Mouse (Mus musculus): Measurements from ENCODE around the gene Gm4847. TPM values are rescaled to one million over a fixed set of nuclear protein-coding genes. Genes with fewer than 3 reads are reported as not detected.

The Gm4847 gene
- not detected in 2 replicates for polyA plus RNA-seq (2015; fragmentation: Nextera tagmentation; extraction: Ambion mirVana)

GRCm38 (mm10) chr1:166647593-166647992 is at the start of gene Gm4847:
Gene Gm4847, minus strand, starts transcription at chr1:166647693.
- Histone ChIP-seq H3K9ac (no peak within 1 kb of the TSS), H3K36me3 (no peaks in the 10 kb centered on the region), H3K9me3 (no peaks in the 10 kb centered on the region), H3K4me1 (replicated peaks) (no peaks in the 10 kb centered on the region), H3K27ac (no peak within 1 kb of the TSS), H3K27me3 (no peaks in the 10 kb centered on the region), H3K4me2 (no peak within 1 kb of the TSS), H3K4me3 (no peak within 1 kb of the TSS)
- 91% methylated on average over 2 of the region's 2 CpGs for WGBS
- ATAC-seq (ENCODE audit: low FRiP score) = no peak

GRCm38 (mm10) chr1:166681745-166682144 is 34.3 kb upstream of the Gm4847 start, which contains the start of gene Fmo9:
Gene Fmo9, minus strand, starts transcription at chr1:166681845.
- Histone ChIP-seq H3K4me1 (replicated peaks) (no peaks in the 10 kb centered on the region), H3K4me3 (no peak within 1 kb of the TSS), H3K27ac (no peak within 1 kb of the TSS), H3K27me3 (no peaks in the 10 kb centered on the region), H3K36me3 (no peaks in the 10 kb centered on the region), H3K9ac (no peak within 1 kb of the TSS), H3K4me2 (no peak within 1 kb of the TSS), H3K9me3 (no peaks in the 10 kb centered on the region)
- 90% methylated on average over 1 of the region's 1 CpGs for WGBS
- no peak for ATAC-seq (ENCODE audit: low FRiP score)

GRCm38 (mm10) chr1:166669264-166669663 is 21.8 kb upstream of the Gm4847 start:
- Histone ChIP-seq H3K9me3 (no peaks in the 10 kb centered on the region), H3K27ac (no peak overlapping the region), H3K9ac (no peak overlapping the region), H3K4me3 (no peak overlapping the region), H3K4me1 (replicated peaks) (no peaks in the 10 kb centered on the region), H3K4me2 (no peak overlapping the region), H3K27me3 (no peaks in the 10 kb centered on the region), H3K36me3 (no peaks in the 10 kb centered on the region)
- WGBS = 88% methylated on average over 5 of the region's 5 CpGs
- no peak for ATAC-seq (ENCODE audit: low FRiP score)

GRCm38 (mm10) chr1:166660800-166661199 is 13.3 kb upstream of the Gm4847 start:
- no peak for ATAC-seq (ENCODE audit: low FRiP score)
- no peaks in the 10 kb centered on the region for H3K36me3 ChIP-seq
- H3K4me2 ChIP-seq = no peak overlapping the region
- H3K9me3 ChIP-seq = no peaks in the 10 kb centered on the region
- 96% methylated on average over 8 of the region's 8 CpGs for WGBS
- no peaks in the 10 kb centered on the region for H3K27me3 ChIP-seq
- H3K4me3 ChIP-seq = no peak overlapping the region
- no peak overlapping the region for H3K27ac ChIP-seq
- H3K4me1 ChIP-seq (replicated peaks) = no peaks in the 10 kb centered on the region
- H3K9ac ChIP-seq = no peak overlapping the region

Small RNA genes within 50 kb of the gene (microRNA-seq; reads per million reads assigned to microRNA genes)
- not detected for gene Gm22992

Other genes with a start within 250 kb of the Gm4847 start
- gene Pogk, start 237.8 kb downstream of the Gm4847 start, polyA plus RNA-seq (2015; fragmentation: Nextera tagmentation; extraction: Ambion mirVana) = 38.8 and 41.7 TPM in 2 replicates
- not detected in 2 replicates for gene Gm4846, start 150.1 kb downstream of the Gm4847 start, polyA plus RNA-seq (2015; fragmentation: Nextera tagmentation; extraction: Ambion mirVana)
- gene Fmo9, start 34.2 kb upstream of the Gm4847 start, polyA plus RNA-seq (2015; fragmentation: Nextera tagmentation; extraction: Ambion mirVana) = not detected in 2 replicates

Measured in hindbrain, embryonic 13.5 days (tissue).